In genomic region chr16:95353838-95354237, GRCm38 (mm10) we compare ENCODE assay signal across 18 mouse cellular contexts.
"Had no signal": no experiment of that assay in that cellular context is flagged by ENCODE, and none has a peak within 500 bp of the region (broad histone marks: within the 10 kb centered on the region; RNA-seq: fewer than 3 reads in every experiment).

No protein-coding gene starts in this region.

- H3K4me1 ChIP-seq: midbrain, embryonic 12.5 days; neural tube, embryonic 13.5 days had no signal

- H3K27ac ChIP-seq: lung, embryonic 15.5 days; macrophage; midbrain, embryonic 10.5 days; midbrain, embryonic 12.5 days; neural tube, embryonic 13.5 days had no signal

- DNase-seq: liver, postnatal 0 days; lung, adult 2 months; lung, postnatal 14 days; lung, postnatal 36 days; midbrain, embryonic 14.5 days; right cerebral cortex, postnatal 14 days; thymus, adult 18-20 months; thymus, postnatal 14 days; thymus, postnatal 36 days had no signal

- ATAC-seq: liver, postnatal 0 days; lung, postnatal 0 days; midbrain, embryonic 16.5 days had no signal

- H3K4me2 ChIP-seq: lung, embryonic 15.5 days; midbrain, embryonic 12.5 days; neural tube, embryonic 13.5 days had no signal

- H3K9me3 ChIP-seq: lung, embryonic 15.5 days; megakaryocyte, embryonic 14.5 days; midbrain, embryonic 10.5 days; midbrain, embryonic 12.5 days; neural tube, embryonic 13.5 days had no signal

- H3K9ac ChIP-seq: liver, postnatal 0 days; lung, embryonic 15.5 days; midbrain, embryonic 12.5 days; neural tube, embryonic 13.5 days had no signal

- H3K27me3 ChIP-seq: lung, embryonic 15.5 days; midbrain, embryonic 12.5 days; neural tube, embryonic 13.5 days had no signal

- H3K36me3 ChIP-seq: lung, embryonic 15.5 days; midbrain, embryonic 10.5 days; midbrain, embryonic 12.5 days; neural tube, embryonic 13.5 days had no signal

- H3K4me3 ChIP-seq: lung, embryonic 15.5 days; megakaryocyte, embryonic 14.5 days; midbrain, embryonic 10.5 days; midbrain, embryonic 12.5 days; myocyte; neural tube, embryonic 13.5 days had no signal
